In the genomic region with DNA sequence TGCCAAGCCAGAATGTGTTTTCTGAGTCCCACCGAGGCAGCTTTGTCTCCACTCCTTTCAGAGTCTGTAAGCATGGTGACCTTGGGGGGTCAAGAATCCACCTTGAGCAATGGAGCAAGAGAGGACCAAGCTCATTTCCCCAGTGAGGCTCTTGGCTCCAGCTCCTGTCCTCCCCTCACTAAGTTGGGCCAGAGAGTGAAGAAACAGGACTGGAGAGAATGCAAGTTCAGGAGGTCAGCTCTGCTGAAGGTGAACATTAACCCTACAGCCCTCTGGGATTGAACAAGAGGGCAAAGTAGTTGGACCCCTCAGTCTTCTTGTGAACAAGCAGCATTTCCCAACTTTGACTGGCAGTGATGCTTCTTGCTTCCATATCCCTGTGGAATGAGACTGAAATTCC, we compare ENCODE assay signal across 28 mouse cellular contexts. TPM values are rescaled to one million over a fixed set of nuclear protein-coding genes. Genes with fewer than 3 reads are reported as not detected.
DNase-seq lines count a peak whose midpoint lies in the region; ATAC-seq and TF ChIP-seq lines count a peak whose summit lies in the region.
"Had no signal": no experiment of that assay in that cellular context is flagged by ENCODE, and none has a peak within 500 bp of the region (broad histone marks: within the 10 kb centered on the region; RNA-seq: fewer than 3 reads in every experiment).

No protein-coding gene starts in this region.

- TF ChIP-seq POLR2A in liver, adult 2 months (IDR thresholded peaks at IDR 0.05; ENCODE audit: extremely low read depth, insufficient read depth, low read length), result no peak

- TF ChIP-seq CTCF in liver, adult 2 months (IDR thresholded peaks at IDR 0.05; ENCODE audit: low read depth, low read length), result no peak

- H3K9ac ChIP-seq in liver, adult 2 months (ENCODE audit: low read depth, low read length), result no peak overlapping the region
- H3K9ac ChIP-seq: embryonic facial prominence, embryonic 15.5 days; heart, embryonic 12.5 days; hindbrain, embryonic 12.5 days; midbrain, embryonic 12.5 days; neural tube, embryonic 12.5 days had no signal

- H3K27ac ChIP-seq in liver, adult 2 months (replicated peaks; ENCODE audit: insufficient read depth, low read depth, low read length), result no peak overlapping the region
- H3K27ac ChIP-seq: embryonic facial prominence, embryonic 15.5 days; hindbrain, embryonic 12.5 days; kidney, postnatal 0 days; midbrain, embryonic 12.5 days; neural tube, embryonic 12.5 days had no signal

- ATAC-seq in megakaryocyte progenitor cell, adult 5-6 weeks (replicated peaks; ENCODE audit: poor library complexity), result no peak
- ATAC-seq in frontal cortex, adult (ENCODE audit: low TSS enrichment), result no peak
- ATAC-seq: forebrain, embryonic 14.5 days; Patski had no signal

- no peak overlapping the region for H3K4me3 ChIP-seq in liver, adult 2 months (ENCODE audit: insufficient read depth, low read depth, low read length)
- H3K4me3 ChIP-seq: embryonic facial prominence, embryonic 15.5 days; heart, embryonic 12.5 days; hindbrain, embryonic 12.5 days; midbrain, embryonic 12.5 days; neural tube, embryonic 12.5 days had no signal

- H3K36me3 ChIP-seq in liver, adult 2 months (ENCODE audit: control insufficient read depth, insufficient read depth, low read length), result no peaks in the 10 kb centered on the region
- H3K36me3 ChIP-seq: embryonic facial prominence, embryonic 15.5 days; G1E; heart, embryonic 12.5 days; hindbrain, embryonic 12.5 days; midbrain, embryonic 12.5 days; neural tube, embryonic 12.5 days had no signal

- H3K79me2 ChIP-seq in liver, adult 2 months (ENCODE audit: control insufficient read depth, insufficient read depth, low read length), result no peaks in the 10 kb centered on the region

- H3K4me1 ChIP-seq in liver, adult 2 months (ENCODE audit: control insufficient read depth, insufficient read depth, low read length), result peaks cover 9% of the 10 kb centered on the region; the same call in 1 of the 2 replicates
- H3K4me1 ChIP-seq: embryonic facial prominence, embryonic 15.5 days; heart, embryonic 12.5 days; hindbrain, embryonic 12.5 days; midbrain, embryonic 12.5 days; neural tube, embryonic 12.5 days had no signal

- no peaks in the 10 kb centered on the region for H3K27me3 ChIP-seq in liver, adult 2 months (ENCODE audit: control insufficient read depth, insufficient read depth, low read length)
- H3K27me3 ChIP-seq: CH12.LX; embryonic facial prominence, embryonic 15.5 days; heart, embryonic 12.5 days; hindbrain, embryonic 12.5 days; midbrain, embryonic 12.5 days; neural tube, embryonic 12.5 days; Patski had no signal

- WGBS in liver, adult 2 months, result 18% methylated on average over 1 of the region's 1 CpGs

- DNase-seq in liver, adult 2 months (ENCODE audit: extremely low read depth, low read depth, low spot score), result peak; percentile 93
- no peak for DNase-seq in liver
- DNase-seq in kidney, adult 8-10 months, result peak; percentile 76 to 87
- DNase-seq in kidney, postnatal 10 days, result peak; percentile 22
- DNase-seq in yolk sac, embryonic 10.5 days (ENCODE audit: low spot score), result peak; percentile 64
- DNase-seq: adrenal gland, postnatal 25 days; B cell, adult 2 months; cerebellum, adult 9-10 months; gastrocnemius, postnatal 10 days; heart, postnatal 10 days; layer of hippocampus, postnatal 36 days; lung, adult 18-20 months; lung, postnatal 14 days; thymus, postnatal 14 days had no signal

RNA-seq across cellular contexts. Expression of a gene that starts 49.3 kb away (rescaled TPM):
- 21.6 and 25.6 TPM in 2 replicates for total RNA-seq in liver, adult 2 months (2014; rRNA removed)
- 176 and 191 TPM in 2 replicates for polyA plus RNA-seq in liver, adult 2 months (2012; rRNA removed)
- total RNA-seq in megakaryocyte progenitor cell, adult 5-6 weeks (2015), result not detected in 2 replicates
- not detected in 2 replicates for total RNA-seq in megakaryocyte progenitor cell, adult 5-6 weeks (2017)
- total RNA-seq: CH12.LX; granulocyte monocyte progenitor cell, adult 5-6 weeks; megakaryocyte, adult 5-6 weeks had no signal
- polyA plus RNA-seq: G1E had no signal

Comparison
In these comparisons a context has a peak if more than half of its experiments do, and no peak if none do; other contexts are left out.
1. RNA of a gene that starts 49.3 kb away (total RNA-seq): 21.6 to 25.6 TPM in liver, adult 2 months; not detected in megakaryocyte progenitor cell, adult 5-6 weeks; every median in the first group is over 10 times any median in the second.